Mouse (Mus musculus): ENCODE results near the gene Tbc1d22a.

DNA sequence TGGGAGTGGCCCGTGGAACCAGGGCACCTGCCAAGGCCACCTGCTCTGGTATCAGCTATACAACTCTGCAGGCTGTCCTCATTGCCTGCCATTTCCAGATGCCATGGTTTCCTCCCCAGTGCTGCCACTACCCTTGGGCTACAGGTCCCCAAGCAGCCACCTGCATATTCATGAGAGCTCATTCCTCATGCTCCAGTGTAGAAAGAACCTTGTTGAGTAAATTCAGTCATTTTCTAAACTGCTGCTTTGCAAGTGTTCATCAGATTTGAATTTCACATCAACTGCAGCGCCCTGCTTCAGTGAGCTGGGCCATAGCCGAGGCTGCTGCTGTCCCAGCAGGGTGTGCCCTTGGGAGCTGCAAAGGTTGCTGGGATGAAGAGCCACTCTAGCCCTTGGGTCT, 174.3 kb downstream of the Tbc1d22a start:
- TF ChIP-seq POLR2A (IDR thresholded peaks at IDR 0.05; ENCODE audit: control insufficient read depth in 1 of 2, insufficient read depth in 1 of 2, low read depth in 1 of 2, low read length in 2 of 2, poor library complexity in 1 of 2) = no peak
- TF ChIP-seq HCFC1 (IDR thresholded peaks at IDR 0.05; ENCODE audit: low read depth, low read length) = no peak
- TF ChIP-seq TBP (IDR thresholded peaks at IDR 0.05; ENCODE audit: low read depth, low read length) = no peak
- TF ChIP-seq CTCF (IDR thresholded peaks at IDR 0.05 in 2 of 3, conservative IDR thresholded peaks at IDR 0.05 in 1 of 3; ENCODE audit: control insufficient read depth in 1 of 3, insufficient read depth in 1 of 3, low read depth in 2 of 3, low read length in 3 of 3, poor library complexity in 1 of 3, severe bottlenecking in 1 of 3) = no peak
- TF ChIP-seq ETS1 (IDR thresholded peaks at IDR 0.05; ENCODE audit: low read depth, low read length) = no peak
- no peak for TF ChIP-seq USF1 (IDR thresholded peaks at IDR 0.05; ENCODE audit: low read depth, low read length)
- no peak for TF ChIP-seq RCOR1 (IDR thresholded peaks at IDR 0.05; ENCODE audit: low read depth, low read length)
- no peak for TF ChIP-seq SIN3A (IDR thresholded peaks at IDR 0.05; ENCODE audit: low read length)

All from MEL (cell line).